Mouse (Mus musculus) CH12.LX (cell line): Measurements from ENCODE around the gene Tmem199. TPM values are rescaled to one million over a fixed set of nuclear protein-coding genes. Genes with fewer than 3 reads are reported as not detected.

Experiments
- DNase-seq: peaks from one replicate; pipeline ENCODE4 v3.0.0-alpha.2; 2013; ENCODE audit errors: extremely low read depth
- H3K27ac ChIP-seq: 2 replicates; pipeline ENCODE4 v1.5.1; 2012; ENCODE audit warnings: low read depth, mild to moderate bottlenecking, control low read depth, moderate library complexity; ENCODE audit not compliant: insufficient read depth
- H3K27me3 ChIP-seq: replicated peaks from 2 replicates; pipeline ENCODE3; 2012; ENCODE audit warnings: inconsistent platforms
- H3K36me3 ChIP-seq, 2 experiments: replicated peaks in 1 of 2; 2 replicates each; pipeline versions ENCODE3 to v1.6.1; 2012; ENCODE audit warnings: inconsistent platforms in 1 of 2, low read length in 1 of 2, mild to moderate bottlenecking in 1 of 2, mixed read lengths in 1 of 2, moderate library complexity in 1 of 2; ENCODE audit not compliant: control insufficient read depth in 1 of 2, insufficient read depth in 1 of 2
- H3K4me1 ChIP-seq, 2 experiments: 2 replicates each; pipeline ENCODE4 v1.6.1; 2012; ENCODE audit warnings: inconsistent platforms in 1 of 2, moderate library complexity in 1 of 2; ENCODE audit not compliant: insufficient read depth in 2 of 2, control insufficient read depth in 1 of 2
- H3K4me2 ChIP-seq: 2 replicates; pipeline ENCODE4 v1.6.1; 2012; ENCODE audit warnings: low read depth, mild to moderate bottlenecking, control low read depth; ENCODE audit not compliant: poor library complexity, insufficient read depth, severe bottlenecking
- H3K4me3 ChIP-seq, 3 experiments: fragments of 150-350 bp in 1 of 3; sonication (generic) in 1 of 3; replicated peaks in 1 of 3; 2 replicates each; pipeline versions ENCODE3 to v1.5.1; 2011 to 2012; ENCODE audit warnings: low read depth in 2 of 3, low read length in 2 of 3, mild to moderate bottlenecking in 2 of 3, moderate library complexity in 2 of 3, control low read depth in 1 of 3, improper control_type of control experiment in 1 of 3, inconsistent platforms in 1 of 3, mixed read lengths in 1 of 3; ENCODE audit not compliant: poor library complexity in 1 of 3
- H3K79me2 ChIP-seq: replicated peaks from 2 replicates; pipeline ENCODE4 v1.6.1; 2012; ENCODE audit warnings: mild to moderate bottlenecking, moderate library complexity; ENCODE audit not compliant: control insufficient read depth, poor library complexity, insufficient read depth, severe bottlenecking; ENCODE audit errors: extremely low read depth
- H3K9ac ChIP-seq: 2 replicates; pipeline ENCODE4 v1.6.1; 2012; ENCODE audit warnings: low read depth, mild to moderate bottlenecking, control low read depth, moderate library complexity; ENCODE audit not compliant: insufficient read depth
- H3K9me3 ChIP-seq: replicated peaks from 2 replicates; pipeline ENCODE3; 2012; ENCODE audit warnings: low read length, inconsistent platforms, mixed read lengths
- BHLHE40 ChIP-seq: IDR thresholded peaks from 2 replicates; pipeline ENCODE4 v1.6.1; 2011; ENCODE audit warnings: mild to moderate bottlenecking, low read depth, low read length, improper control_type of control experiment
- CHD1 ChIP-seq: IDR thresholded peaks from 2 replicates; pipeline ENCODE4 v1.6.1; 2012; ENCODE audit warnings: low read depth, low read length, improper control_type of control experiment, inconsistent platforms
- CHD2 ChIP-seq: IDR thresholded peaks from 2 replicates; pipeline ENCODE4 v1.6.1; 2011; ENCODE audit warnings: low read length, improper control_type of control experiment
- ELF1 ChIP-seq: IDR thresholded peaks from 2 replicates; pipeline ENCODE4 v1.6.1; 2014; ENCODE audit warnings: low read depth, mild to moderate bottlenecking, inconsistent platforms, low read length, improper control_type of control experiment
- EP300 ChIP-seq: IDR thresholded peaks from 2 replicates; pipeline ENCODE4 v1.6.1; 2011; ENCODE audit warnings: low read length, improper control_type of control experiment
- HCFC1 ChIP-seq: IDR thresholded peaks from 2 replicates; pipeline ENCODE4 v1.6.1; 2012; ENCODE audit warnings: low read depth, mild to moderate bottlenecking, inconsistent platforms, low read length, improper control_type of control experiment
- JUN ChIP-seq: IDR thresholded peaks from 2 replicates; pipeline ENCODE4 v1.6.1; 2011; ENCODE audit warnings: low read depth, mild to moderate bottlenecking, low read length, improper control_type of control experiment, moderate library complexity; ENCODE audit not compliant: insufficient read depth
- KAT2A ChIP-seq: IDR thresholded peaks from 2 replicates; pipeline ENCODE4 v1.6.1; 2012; ENCODE audit warnings: low read length, improper control_type of control experiment, inconsistent platforms; ENCODE audit not compliant: insufficient replicate concordance
- MAZ ChIP-seq: IDR thresholded peaks from 2 replicates; pipeline ENCODE4 v1.6.1; 2012; ENCODE audit warnings: low read depth, mild to moderate bottlenecking, inconsistent platforms, low read length, improper control_type of control experiment, moderate library complexity
- MXI1 ChIP-seq: IDR thresholded peaks from 2 replicates; pipeline ENCODE4 v1.6.1; 2011; ENCODE audit warnings: mild to moderate bottlenecking, low read depth, low read length, improper control_type of control experiment
- NELFE ChIP-seq: IDR thresholded peaks from 2 replicates; pipeline ENCODE4 v1.6.1; 2011; ENCODE audit warnings: low read depth, low read length, improper control_type of control experiment
- NRF1 ChIP-seq: IDR thresholded peaks from 2 replicates; pipeline ENCODE4 v1.6.1; 2014; ENCODE audit warnings: low read depth, mild to moderate bottlenecking, inconsistent platforms, low read length, improper control_type of control experiment, moderate library complexity
- POLR2AphosphoS2 ChIP-seq: IDR thresholded peaks from 2 replicates; pipeline ENCODE4 v1.6.1; 2011; ENCODE audit warnings: low read depth, low read length, improper control_type of control experiment
- RCOR1 ChIP-seq: conservative IDR thresholded peaks from 2 replicates; pipeline ENCODE4 v1.6.1; 2012; ENCODE audit warnings: low read depth, mild to moderate bottlenecking, inconsistent platforms, low read length, improper control_type of control experiment
- SIN3A ChIP-seq: IDR thresholded peaks from 2 replicates; pipeline ENCODE4 v1.6.1; 2012; ENCODE audit warnings: low read length, improper control_type of control experiment, inconsistent platforms
- TBP ChIP-seq: conservative IDR thresholded peaks from 2 replicates; pipeline ENCODE4 v1.6.1; 2011; ENCODE audit warnings: low read depth, low read length, improper control_type of control experiment
- TCF12 ChIP-seq: IDR thresholded peaks from 2 replicates; pipeline ENCODE4 v1.6.1; 2014; ENCODE audit warnings: low read depth, mild to moderate bottlenecking, inconsistent platforms, low read length, improper control_type of control experiment
- UBTF ChIP-seq: IDR thresholded peaks from 2 replicates; pipeline ENCODE4 v1.6.1; 2012; ENCODE audit warnings: low read depth, mild to moderate bottlenecking, inconsistent platforms, low read length, improper control_type of control experiment, moderate library complexity
- ZC3H11A ChIP-seq: IDR thresholded peaks from 2 replicates; pipeline ENCODE4 v1.6.1; 2012; ENCODE audit warnings: low read depth, mild to moderate bottlenecking, inconsistent platforms, low read length, improper control_type of control experiment
- ZMIZ1 ChIP-seq: IDR thresholded peaks from 2 replicates; pipeline ENCODE4 v1.6.1; 2012; ENCODE audit warnings: low read depth, mild to moderate bottlenecking, inconsistent platforms, low read length, improper control_type of control experiment
- dilution Hi-C: fragments of 300-500 bp; cut with MboI; formaldehyde crosslinking; loops from 2 replicates; pipeline ENCODE4 v1.14.3; 2020; ENCODE audit warnings: low sequenced_read_pairs; ENCODE audit not compliant: extremely low pct_unique_long_range_greater_than_20kb, extremely low pct_ligation_motif_present
- in situ Hi-C: fragments of 300-500 bp; cut with MboI; formaldehyde crosslinking; loops from 3 replicates; pipeline ENCODE4 v1.14.3; 2019; ENCODE audit warnings: low sequenced_read_pairs, low pct_ligation_motif_present, low pct_unique_long_range_greater_than_20kb, mixed read lengths
- polyA plus RNA-seq: library from polyadenylated mRNA; unstranded; fragments of >175 nt; gene quantifications from 2 replicates; pipeline ENCODE4 v1.2.1, GENCODE M21; 2012; ENCODE audit warnings: low read depth; ENCODE audit not compliant: insufficient read length
- total RNA-seq, 2 experiments: library from RNA; depleted of rRNA; stranded (reverse); fragments of 300-350 nt in 1 of 2; fragments of >200 nt in 1 of 2; gene quantifications; 2 replicates each; pipeline ENCODE4 v1.2.3; 2012 to 2014

Gene Tmem199
- total and polyA plus RNA-seq, 3 experiments: 67.3 to 109 (median 80.4) TPM

DNA sequence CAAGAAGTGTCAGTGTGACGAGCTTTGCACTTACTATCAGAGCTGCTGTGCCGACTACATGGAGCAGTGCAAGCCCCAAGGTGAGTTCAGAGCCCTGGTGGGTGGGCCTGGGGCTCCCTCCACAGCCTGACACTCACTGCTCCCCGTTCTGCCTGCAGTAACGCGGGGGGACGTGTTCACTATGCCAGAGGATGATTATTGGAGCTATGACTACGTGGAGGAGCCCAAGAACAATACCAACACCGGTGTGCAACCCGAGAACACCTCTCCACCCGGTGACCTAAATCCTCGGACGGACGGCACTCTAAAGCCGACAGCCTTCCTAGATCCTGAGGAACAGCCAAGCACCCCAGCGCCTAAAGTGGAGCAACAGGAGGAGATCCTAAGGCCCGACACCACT lies 12.4 kb downstream of the Tmem199 start:
- TF ChIP-seq TCF12 (no peak), BHLHE40 (no peak)
- Histone ChIP-seq H3K79me2 (no peaks in the 10 kb centered on the region), H3K9ac (no peak overlapping the region), H3K4me2 (no peak overlapping the region), H3K4me1 (peaks cover 5 to 12% of the 10 kb centered on the region in 2 experiments), H3K27me3 (peaks cover 41% of the 10 kb centered on the region), H3K4me3 (no peak overlapping the region), H3K36me3 (peaks cover 0 to 17% of the 10 kb centered on the region in 2 experiments), H3K9me3 (no peaks in the 10 kb centered on the region), H3K27ac (no peak overlapping the region)
- in situ Hi-C loops: loop anchor here (5.0 kb wide), 1 partner anchor 37 kb away; no protein-coding TSS in a partner anchor
- dilution Hi-C loops: no loop called here
- DNase-seq: no peak

DNA sequence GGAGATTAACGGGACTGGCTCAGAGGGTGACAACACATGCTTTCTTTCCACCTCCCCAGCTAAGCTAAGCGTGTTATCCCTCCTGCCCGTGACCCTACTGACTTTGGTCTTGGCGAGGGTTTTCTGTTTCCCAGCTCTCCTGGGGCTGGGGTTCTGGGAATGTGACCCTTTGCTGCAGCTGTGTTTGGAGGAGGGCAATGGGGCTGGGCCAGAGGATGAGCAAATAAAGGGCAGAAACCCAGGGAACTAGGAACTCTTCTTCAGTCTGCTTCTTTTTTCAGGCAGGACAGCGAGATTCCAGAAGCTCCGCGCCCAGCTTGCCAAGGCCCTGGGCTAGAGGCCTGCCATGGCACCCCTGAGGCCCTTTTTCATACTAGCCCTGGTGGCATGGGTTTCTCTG lies 13.0 kb downstream of the Tmem199 start, which contains the start of gene Vtn:
Vtn (plus strand) TSS at position 88 of the 400 bp plus-strand sequence.
- dilution Hi-C loops: no loop called here
- no peak for DNase-seq
- no peak for TF ChIP-seq NELFE
- no peak for TF ChIP-seq TCF12
- no peak for TF ChIP-seq JUN
- TF ChIP-seq, all 38 proteins: peak for 0
- Histone ChIP-seq H3K9ac (peak within 1 kb of the TSS; percentile 47), H3K79me2 (no peaks in the 10 kb centered on the region), H3K27ac (no peak within 1 kb of the TSS), H3K4me1 (peaks cover 5 to 12% of the 10 kb centered on the region in 2 experiments), H3K9me3 (no peaks in the 10 kb centered on the region), H3K4me2 (peak within 1 kb of the TSS; percentile 82), H3K27me3 (peaks cover 46% of the 10 kb centered on the region), H3K36me3 (peaks cover 0 to 12% of the 10 kb centered on the region in 2 experiments), H3K4me3 (peak within 1 kb of the TSS; percentile 52 to 88 (median 59))
- in situ Hi-C loops: loop anchor here (5.0 kb wide), 1 partner anchor 37 kb away; no protein-coding TSS in a partner anchor

DNA sequence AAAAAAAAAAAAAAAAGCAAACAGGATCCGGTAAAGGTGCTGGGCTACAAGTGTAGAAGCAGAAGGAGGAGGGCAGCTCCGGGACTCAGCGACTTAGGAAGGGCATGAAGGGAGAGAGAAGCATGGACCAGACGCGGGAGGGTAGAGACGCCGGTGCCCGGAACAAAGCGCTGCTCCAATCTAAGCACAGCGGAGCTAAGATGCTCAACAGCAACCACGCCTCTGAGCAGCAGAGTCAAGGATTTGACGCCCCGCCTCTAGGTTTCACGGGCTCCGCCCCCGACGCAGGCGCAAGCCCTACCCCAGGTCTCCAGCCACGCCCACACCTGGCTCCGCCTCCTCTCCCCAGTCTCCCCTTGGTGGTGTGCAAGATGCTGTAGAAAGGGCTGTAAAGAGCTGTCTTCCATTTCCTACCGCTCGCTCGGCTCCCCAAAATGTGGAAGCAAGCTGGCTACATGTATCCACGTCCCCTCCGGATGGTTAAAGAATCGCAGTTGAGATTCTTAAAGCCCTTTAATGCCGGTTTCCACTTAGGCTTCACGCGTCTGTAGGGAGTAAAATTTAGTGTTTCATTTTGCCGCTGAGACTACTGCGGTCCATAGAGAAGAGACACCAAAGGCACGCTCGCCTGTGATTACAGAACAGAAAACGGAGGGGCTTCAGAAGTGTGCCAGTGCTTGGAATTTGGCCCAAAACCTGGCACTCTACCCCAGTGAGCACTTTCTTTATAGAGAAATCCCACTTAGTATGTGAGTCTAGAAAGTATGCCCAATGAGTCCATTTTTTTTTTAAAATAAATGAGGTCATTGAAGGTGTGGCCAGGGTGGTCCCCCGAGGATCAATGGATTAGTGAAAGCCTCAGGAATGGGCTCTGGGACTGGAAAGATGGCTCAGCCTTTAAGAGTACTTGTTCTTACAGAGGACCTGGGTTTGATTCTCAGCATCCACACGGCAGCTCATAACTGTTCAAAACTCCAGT lies 14.1 kb downstream of the Tmem199 start, which contains the start of gene Sarm1:
Sarm1 (minus strand) TSS at position 211 of the 979 bp plus-strand sequence.
- Histone ChIP-seq H3K4me1 (peaks cover 5 to 12% of the 10 kb centered on the region in 2 experiments), H3K4me2 (peak within 1 kb of the TSS; percentile 89), H3K9me3 (no peaks in the 10 kb centered on the region), H3K79me2 (no peaks in the 10 kb centered on the region), H3K4me3 (peak within 1 kb of the TSS; percentile 52 to 88 (median 73)), H3K36me3 (peaks cover 0 to under 1% of the 10 kb centered on the region in 2 experiments), H3K27me3 (peaks cover 47% of the 10 kb centered on the region), H3K27ac (no peak within 1 kb of the TSS), H3K9ac (peak within 1 kb of the TSS; percentile 47)
- in situ Hi-C loops (loop anchor here (5.0 kb wide), 1 partner anchor 36 kb away; no protein-coding TSS in a partner anchor), dilution Hi-C loops (no loop called here)
- peak; percentile 99 for DNase-seq
- TF ChIP-seq ELF1 (peak; percentile 67), ZMIZ1 (peak; percentile 66; the same call in 1 of the 2 replicates), RCOR1 (no peak), MAZ (no peak), POLR2AphosphoS2 (peak; percentile 51; the same call in 1 of the 2 replicates), SIN3A (peak; percentile 71; the same call in 1 of the 2 replicates), TBP (peak; percentile 92), EP300 (no peak), NRF1 (peak; percentile 98), ZC3H11A (no peak), TCF12 (peak; percentile 74; the same call in 1 of the 2 replicates), JUN (no peak; the same call in 1 of the 2 replicates), BHLHE40 (no peak), CHD2 (no peak), MXI1 (peak; percentile 79; the same call in 1 of the 2 replicates), CHD1 (no peak), KAT2A (no peak), HCFC1 (peak; percentile 47; the same call in 1 of the 2 replicates), UBTF (peak; percentile 75; the same call in 1 of the 2 replicates), NELFE (peak; percentile 93)
